17 mouse cellular contexts compared by ENCODE assay signal in the genomic region with DNA sequence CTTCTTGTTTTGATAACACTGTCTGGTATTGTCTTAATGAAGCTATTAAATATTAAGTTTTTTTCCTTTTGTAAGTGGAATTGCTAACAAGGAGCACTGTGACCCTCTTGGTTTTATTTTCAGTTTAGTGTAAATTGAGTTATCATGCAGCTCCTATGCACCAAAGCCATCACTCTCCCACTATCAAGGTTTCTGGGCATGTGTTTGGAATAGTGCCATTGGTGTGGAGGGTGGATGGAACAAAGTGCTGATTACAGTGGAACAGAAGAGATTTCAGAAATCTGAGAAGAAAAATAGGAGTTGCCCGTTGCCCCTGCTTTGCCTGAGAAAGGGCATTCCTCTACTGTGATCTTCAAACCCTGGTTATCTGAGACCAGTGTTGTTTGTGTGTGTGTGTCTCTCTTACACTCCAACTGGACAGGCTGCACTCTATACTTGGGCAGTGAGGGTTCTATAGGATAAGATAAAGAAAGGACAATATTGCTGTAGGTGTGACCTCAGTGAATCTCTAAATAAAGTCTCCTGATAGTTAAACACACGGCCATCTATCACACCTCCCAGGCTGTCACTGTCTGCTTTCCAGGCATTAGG.
"Had no signal": no experiment of that assay in that cellular context is flagged by ENCODE, and none has a peak within 500 bp of the region (broad histone marks: within the 10 kb centered on the region; RNA-seq: fewer than 3 reads in every experiment).

No protein-coding gene starts in this region.

- H3K27me3 ChIP-seq: limb, embryonic 15.5 days; liver, embryonic 12.5 days had no signal

- H3K4me1 ChIP-seq: limb, embryonic 15.5 days; liver, embryonic 12.5 days; neural tube, embryonic 15.5 days had no signal

- ATAC-seq: intestine, embryonic 16.5 days; liver, embryonic 12.5 days had no signal

- H3K36me3 ChIP-seq: limb, embryonic 15.5 days; liver, embryonic 12.5 days; midbrain, embryonic 10.5 days; neural tube, embryonic 15.5 days had no signal

- H3K27ac ChIP-seq: limb, embryonic 15.5 days; liver, embryonic 12.5 days; midbrain, embryonic 10.5 days; neural tube, embryonic 15.5 days had no signal

- DNase-seq: kidney, adult 2 months; kidney, postnatal 36 days; layer of hippocampus, adult 9-11 months; layer of hippocampus, postnatal 36 days; lung, embryonic 14.5 days; lung, postnatal 10 days; lung, postnatal 4 days; midbrain, embryonic 14.5 days; retina, postnatal 1 day; thymus, adult 2 months; thymus, postnatal 25 days had no signal

- H3K9ac ChIP-seq: limb, embryonic 15.5 days; liver, embryonic 12.5 days; lung, embryonic 14.5 days; neural tube, embryonic 15.5 days had no signal

- H3K9me3 ChIP-seq: limb, embryonic 15.5 days; liver, embryonic 12.5 days; midbrain, embryonic 10.5 days; neural tube, embryonic 15.5 days had no signal

- H3K4me3 ChIP-seq: limb, embryonic 15.5 days; liver, embryonic 12.5 days; midbrain, embryonic 10.5 days; myocyte; neural tube, embryonic 15.5 days had no signal

- H3K4me2 ChIP-seq: limb, embryonic 15.5 days; liver, embryonic 12.5 days; lung, embryonic 14.5 days; neural tube, embryonic 15.5 days had no signal
